Mouse (Mus musculus) limb, embryonic 14.5 days (tissue): Measurements from ENCODE around the gene H3f3b. TPM values are rescaled to one million over a fixed set of nuclear protein-coding genes. Genes with fewer than 3 reads are reported as not detected.

Experiments used
- ATAC-seq: fragments of 200-750 bp; cut with Nextera tagmentation; 2 replicates; pipeline ENCODE4 v1.8.0; 2017; ENCODE audit warnings: low read depth, moderate number of reproducible peaks, moderate TSS enrichment; ENCODE audit not compliant: low FRiP score
- DNase-seq: peaks from one replicate; pipeline ENCODE4 v3.0.0-alpha.2; 2015; ENCODE audit warnings: low spot score
- H3K27ac ChIP-seq: fragments of 300-500 bp; sonication (generic); replicated peaks from 2 replicates; pipeline ENCODE4 v1.5.1; 2014; ENCODE audit warnings: low read depth, mild to moderate bottlenecking, low read length, moderate library complexity, mixed read lengths
- H3K27me3 ChIP-seq: fragments of 300-500 bp; sonication (generic); 2 replicates; pipeline ENCODE4 v1.6.1; 2014; ENCODE audit warnings: low read length, mixed read lengths; ENCODE audit not compliant: control insufficient read depth, insufficient read depth
- H3K36me3 ChIP-seq: fragments of 300-500 bp; sonication (generic); 2 replicates; pipeline ENCODE4 v1.6.1; 2014; ENCODE audit warnings: mild to moderate bottlenecking, low read length, moderate library complexity, mixed read lengths; ENCODE audit not compliant: control insufficient read depth, insufficient read depth
- H3K4me1 ChIP-seq: fragments of 300-500 bp; sonication (generic); 2 replicates; pipeline ENCODE4 v1.6.1; 2014; ENCODE audit warnings: antibody characterized with exemption, low read length, mixed read lengths; ENCODE audit not compliant: control insufficient read depth, insufficient read depth
- H3K4me2 ChIP-seq: fragments of 300-500 bp; sonication (generic); replicated peaks from 2 replicates; pipeline ENCODE4 v1.6.1; 2014; ENCODE audit warnings: low read depth, mild to moderate bottlenecking, low read length, moderate library complexity; ENCODE audit not compliant: severe bottlenecking
- H3K4me3 ChIP-seq: fragments of 300-500 bp; sonication (generic); replicated peaks from 2 replicates; pipeline ENCODE4 v1.5.1; 2014; ENCODE audit warnings: low read length
- H3K9ac ChIP-seq: fragments of 300-500 bp; sonication (generic); 2 replicates; pipeline ENCODE4 v1.6.1; 2014; ENCODE audit warnings: mild to moderate bottlenecking, low read depth, low read length, moderate library complexity; ENCODE audit not compliant: severe bottlenecking
- H3K9me3 ChIP-seq: fragments of 300-500 bp; sonication (generic); 2 replicates; pipeline ENCODE4 v1.6.1; 2016; ENCODE audit warnings: low read length; ENCODE audit not compliant: control insufficient read depth
- POLR2A ChIP-seq: fragments of 200-500 bp; IDR thresholded peaks from 2 replicates; pipeline ENCODE4 v1.8.0; 2012; ENCODE audit warnings: inconsistent platforms, mild to moderate bottlenecking, moderate library complexity, borderline replicate concordance; ENCODE audit not compliant: insufficient read depth, insufficient read length; ENCODE audit errors: extremely low read depth
- WGBS: fragments of 180-500 bp; shearing (Covaris S2); extraction: QIAGEN DNeasy Blood & Tissue Kit; methylation state at CpG from one replicate; pipeline ENCODE4 v1.1.7; 2014; 5-methylcytosine and 5-hydroxymethylcytosine counted together
- polyA plus RNA-seq, 2 experiments: library from polyadenylated mRNA; depleted of rRNA in 1 of 2; stranded (reverse) in 1 of 2; unstranded in 1 of 2; fragments of >200 nt; fragmentation: Nextera tagmentation in 1 of 2; extraction: Ambion mirVana in 1 of 2; gene quantifications; 2 replicates each; pipeline versions ENCODE4 v1.2.1 to v1.2.3; 2012 to 2014

H3f3b gene
- polyA plus RNA-seq, 2 experiments, result 951 to 1,919 TPM

DNA sequence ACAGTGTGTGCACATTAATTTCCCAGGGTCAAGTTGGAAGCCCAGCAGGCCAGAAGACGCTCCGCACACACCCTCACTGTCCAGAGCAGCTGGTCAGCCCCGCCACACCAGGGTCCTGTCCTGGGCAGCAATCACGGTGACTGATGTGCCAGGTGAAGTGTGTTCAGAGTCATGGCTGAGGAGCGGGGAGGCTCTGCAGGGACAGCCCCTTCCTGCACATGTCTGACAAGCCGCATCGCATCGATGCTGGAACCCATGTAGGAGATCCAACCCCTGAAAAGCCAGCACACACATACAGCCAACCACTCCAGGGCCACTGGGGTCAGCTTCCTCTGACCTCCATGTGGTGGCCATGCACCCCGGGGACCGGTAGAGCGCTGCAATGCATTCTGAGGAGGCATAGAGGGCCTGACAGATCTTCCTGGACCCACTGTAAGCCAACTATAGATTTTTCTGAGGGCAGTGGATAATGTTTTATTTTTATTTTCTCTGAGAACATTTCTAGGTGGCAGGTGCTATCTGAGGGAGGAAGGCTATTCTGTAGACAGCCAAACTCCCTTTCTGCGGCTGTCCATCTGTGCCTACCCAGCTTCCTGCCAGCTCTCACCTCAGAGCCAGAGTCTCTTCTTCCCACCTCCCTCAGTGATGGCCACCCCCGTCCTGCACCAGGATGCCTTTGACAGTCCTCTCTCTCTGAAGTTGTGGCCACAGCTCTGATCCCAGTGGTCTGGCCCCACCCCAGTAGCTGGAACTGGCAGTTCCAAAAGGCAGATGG is 34.1 kb upstream of the H3f3b start:
- no peaks in the 10 kb centered on the region for H3K4me1 ChIP-seq
- peaks cover 54% of the 10 kb centered on the region for H3K36me3 ChIP-seq
- DNase-seq (no peak), ATAC-seq (no peak)
- TF ChIP-seq POLR2A, result no peak
- H3K27ac ChIP-seq, result no peak overlapping the region
- WGBS, result 90% methylated on average over 13 of the region's 13 CpGs
- H3K9ac ChIP-seq, result no peak overlapping the region
- H3K4me2 ChIP-seq, result no peak overlapping the region
- H3K27me3 ChIP-seq, result no peaks in the 10 kb centered on the region
- no peak overlapping the region for H3K4me3 ChIP-seq
- no peaks in the 10 kb centered on the region for H3K9me3 ChIP-seq

- no peak for TF ChIP-seq POLR2A
- DNase-seq (no peak), ATAC-seq (no peak)
- H3K27me3 ChIP-seq, result no peaks in the 10 kb centered on the region
- H3K36me3 ChIP-seq, result peaks cover 65% of the 10 kb centered on the region
- no peak overlapping the region for H3K27ac ChIP-seq
- no peak overlapping the region for H3K9ac ChIP-seq
- H3K4me3 ChIP-seq, result no peak overlapping the region
- H3K4me2 ChIP-seq, result no peak overlapping the region
- no peaks in the 10 kb centered on the region for H3K4me1 ChIP-seq
- no peaks in the 10 kb centered on the region for H3K9me3 ChIP-seq
- WGBS, result 81% methylated on average over 9 of the region's 9 CpGs
These were observed 32.8 kb upstream of the H3f3b start for GRCm38 (mm10) chr11:116060596-116060995.

GRCm38 (mm10) chr11:116059691-116060025 is 31.9 kb upstream of the H3f3b start:
- H3K9me3 ChIP-seq, result no peaks in the 10 kb centered on the region
- no peaks in the 10 kb centered on the region for H3K4me1 ChIP-seq
- H3K4me2 ChIP-seq, result no peak overlapping the region
- 92% methylated on average over 11 of the region's 11 CpGs for WGBS
- ATAC-seq (no peak), DNase-seq (no peak)
- H3K36me3 ChIP-seq, result peaks cover 75% of the 10 kb centered on the region
- H3K27ac ChIP-seq, result no peak overlapping the region
- H3K9ac ChIP-seq, result no peak overlapping the region
- H3K27me3 ChIP-seq, result no peaks in the 10 kb centered on the region
- no peak for TF ChIP-seq POLR2A
- no peak overlapping the region for H3K4me3 ChIP-seq

DNA sequence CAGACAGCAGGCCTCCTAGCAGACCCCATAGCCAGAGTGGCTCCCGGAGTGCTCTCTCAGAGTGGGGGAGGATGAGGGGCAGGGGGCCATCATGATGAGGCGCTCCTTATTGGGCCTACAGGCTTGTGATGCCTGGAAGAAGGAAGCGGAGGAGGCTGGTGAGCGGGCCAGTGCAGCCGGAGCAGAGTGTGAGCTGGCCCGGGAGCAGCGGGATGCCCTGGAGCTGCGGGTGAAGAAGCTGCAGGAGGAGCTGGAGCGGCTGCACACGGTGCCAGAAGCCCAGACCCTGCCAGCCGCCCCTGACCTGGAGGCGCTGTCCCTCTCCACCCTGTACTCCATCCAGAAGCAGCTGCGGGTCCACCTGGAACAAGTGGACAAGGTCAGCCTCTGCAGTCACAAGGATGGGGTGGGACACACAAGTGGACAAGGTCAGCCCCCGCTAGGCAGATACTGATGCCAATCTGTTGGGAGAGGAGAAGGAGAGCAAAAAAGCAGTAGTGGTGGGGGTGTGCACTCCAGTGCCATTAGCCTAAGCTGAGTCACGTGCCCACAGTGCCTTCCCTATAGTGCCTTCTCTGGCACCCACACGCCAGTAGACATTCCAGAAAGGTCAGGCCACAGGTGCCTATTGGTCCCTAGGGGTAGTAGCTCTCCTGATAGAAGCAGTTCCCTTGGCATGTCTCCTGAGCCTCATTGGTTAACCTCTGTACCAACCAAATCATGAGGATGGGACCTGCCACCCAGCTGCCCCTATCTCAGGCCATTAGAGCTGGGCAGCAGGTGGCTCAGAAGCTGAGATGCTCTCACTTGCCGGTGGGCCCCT is 31.3 kb upstream of the H3f3b start:
- Histone ChIP-seq H3K27me3 (no peaks in the 10 kb centered on the region), H3K36me3 (peaks cover 80% of the 10 kb centered on the region), H3K9ac (no peak overlapping the region), H3K9me3 (no peaks in the 10 kb centered on the region), H3K4me3 (no peak overlapping the region), H3K4me2 (no peak overlapping the region), H3K4me1 (no peaks in the 10 kb centered on the region), H3K27ac (no peak overlapping the region)
- no peak for TF ChIP-seq POLR2A
- 87% methylated on average over 17 of the region's 17 CpGs for WGBS
- DNase-seq (no peak), ATAC-seq (no peak)

DNA sequence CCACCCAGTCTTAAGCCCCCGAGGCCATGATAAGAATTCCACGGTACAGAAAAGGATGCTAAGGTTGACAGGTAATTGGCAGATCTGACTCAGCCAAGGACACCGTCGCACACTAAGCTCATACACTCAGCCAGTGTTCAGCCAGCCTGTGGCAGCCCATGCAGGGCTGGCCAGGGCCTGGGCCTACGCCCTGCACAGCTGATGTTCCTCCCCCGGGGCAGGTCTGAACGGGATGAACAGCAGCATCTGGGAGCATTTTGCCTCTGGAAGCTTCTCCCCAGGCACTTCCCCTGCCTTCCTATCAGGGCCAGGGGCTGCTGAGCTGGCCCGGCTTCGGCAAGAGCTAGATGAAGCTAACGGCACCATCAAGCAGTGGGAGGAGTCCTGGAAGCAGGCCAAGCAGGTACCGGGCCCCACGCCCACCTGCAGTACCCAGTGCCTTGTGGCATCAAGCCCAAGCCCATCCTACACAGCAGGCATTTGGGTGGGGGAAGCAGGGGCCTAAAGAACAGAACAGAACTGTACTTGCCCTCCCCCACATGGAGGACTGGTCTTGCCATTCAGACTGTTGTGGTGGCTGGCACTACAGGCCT is 30.4 kb upstream of the H3f3b start:
- peaks cover 90% of the 10 kb centered on the region for H3K36me3 ChIP-seq
- H3K4me3 ChIP-seq, result no peak overlapping the region
- H3K27me3 ChIP-seq, result no peaks in the 10 kb centered on the region
- H3K9me3 ChIP-seq, result no peaks in the 10 kb centered on the region
- TF ChIP-seq POLR2A, result no peak
- no peak for DNase-seq
- no peak overlapping the region for H3K9ac ChIP-seq
- no peak overlapping the region for H3K4me2 ChIP-seq
- no peak for ATAC-seq
- no peak overlapping the region for H3K27ac ChIP-seq
- H3K4me1 ChIP-seq, result no peaks in the 10 kb centered on the region
- 66% methylated on average over 12 of the region's 12 CpGs for WGBS
